Mouse (Mus musculus) activated CD4-positive, CD25-positive, alpha-beta regulatory T cell (primary cell): ENCODE results near the gene Cyp3a44. TPM values are rescaled to one million over a fixed set of nuclear protein-coding genes. Genes with fewer than 3 reads are reported as not detected.

Experiments used
- polyA plus RNA-seq, 2 experiments: library from polyadenylated mRNA; unstranded; fragments of 100-300 nt; shearing (Covaris generic); gene quantifications; one replicate each; pipeline ENCODE4 v1.2.1; 2017

The Cyp3a44 gene
- not detected for polyA plus RNA-seq

DNA sequence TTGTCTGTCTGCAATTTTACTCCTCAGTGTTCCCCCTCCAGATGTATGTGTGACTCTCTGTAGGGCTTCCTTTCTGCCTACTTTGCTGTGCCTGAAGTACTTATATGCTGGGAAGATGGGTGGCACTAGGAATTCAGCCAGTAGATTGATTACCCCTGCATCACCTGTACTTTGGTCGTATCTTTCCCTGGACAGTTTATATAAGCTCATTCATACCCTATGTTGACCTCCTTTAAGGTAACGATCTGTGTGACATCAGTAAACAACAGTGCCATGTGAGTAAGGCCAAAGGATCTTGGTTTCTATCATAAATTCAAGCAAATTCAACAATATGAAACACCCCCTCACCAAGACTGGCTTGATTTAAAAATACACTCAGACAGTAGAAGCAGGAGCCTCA, at the start of gene Cyp3a44:
Gene Cyp3a44 (minus strand): TSS at position 79 of the 400 bp plus-strand sequence.

Other genes starting within 250 kb of the Cyp3a44 start
- not detected for gene Cyp3a41b, start 221.1 kb downstream of the Cyp3a44 start, polyA plus RNA-seq
- not detected for gene Cyp3a41a, start 85.7 kb downstream of the Cyp3a44 start, polyA plus RNA-seq
- gene Cyp3a11, start 74.1 kb upstream of the Cyp3a44 start, polyA plus RNA-seq, result not detected
- not detected for gene Cyp3a25, start 203.7 kb upstream of the Cyp3a44 start, polyA plus RNA-seq